Mouse (Mus musculus): ENCODE data around the gene Oas1d. TPM values are rescaled to one million over a fixed set of nuclear protein-coding genes. Genes with fewer than 3 reads are reported as not detected.

Oas1d gene
- polyA plus RNA-seq, 1 experiment from 2014 or later: 0.25 TPM

DNA sequence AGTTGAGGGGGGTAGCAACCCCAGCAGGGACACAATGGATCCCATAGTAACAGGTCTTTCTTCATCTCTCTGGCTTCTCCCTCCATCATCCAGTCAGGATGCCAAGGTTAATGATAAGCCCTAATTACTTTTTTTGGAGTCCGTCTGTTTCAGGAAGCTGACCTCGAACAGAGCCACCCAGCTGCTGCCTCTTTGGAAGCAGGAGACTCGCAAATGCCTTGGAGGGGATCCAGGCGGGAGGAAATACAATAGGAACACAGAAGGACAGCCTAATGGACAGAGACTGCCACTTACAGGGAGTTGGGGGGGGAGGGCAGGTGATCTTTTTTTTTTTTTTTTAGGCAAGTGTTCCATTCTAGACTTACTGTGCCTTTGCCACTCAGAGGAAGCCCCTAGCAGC is 55.4 kb downstream of the Oas1d start:
- no peak for ATAC-seq
- 33% methylated on average over 4 of the region's 4 CpGs for WGBS
- Histone ChIP-seq H3K9me3 (ENCODE audit: control insufficient read depth) (no peaks in the 10 kb centered on the region), H3K36me3 (ENCODE audit: control insufficient read depth, insufficient read depth) (no peaks in the 10 kb centered on the region), H3K4me2 (replicated peaks; ENCODE audit: low read depth) (no peak overlapping the region), H3K4me3 (ENCODE audit: low read depth, low read length) (no peak overlapping the region), H3K4me1 (replicated peaks; ENCODE audit: control insufficient read depth, insufficient read depth, low read length) (no peaks in the 10 kb centered on the region), H3K9ac (ENCODE audit: low read depth, low read length) (no peak overlapping the region), H3K27ac (ENCODE audit: low read depth, low read length) (no peak overlapping the region), H3K27me3 (replicated peaks; ENCODE audit: control insufficient read depth, insufficient read depth, low read length) (no peaks in the 10 kb centered on the region)
- no peak for TF ChIP-seq CTCF (IDR thresholded peaks at IDR 0.05; ENCODE audit: low read depth)

Other genes starting within 250 kb of the Oas1d start
- 2.3 and 2.5 TPM in 2 replicates for gene Dtx1, start 202.6 kb upstream of the Oas1d start, polyA plus RNA-seq (2015; fragmentation: Nextera tagmentation; extraction: Ambion mirVana)
- 0.23 and 0.41 TPM in 2 replicates for gene Oas2, start 164.7 kb upstream of the Oas1d start, polyA plus RNA-seq (2015; fragmentation: Nextera tagmentation; extraction: Ambion mirVana)
- gene Oas3, start 136.9 kb upstream of the Oas1d start, polyA plus RNA-seq (2015; fragmentation: Nextera tagmentation; extraction: Ambion mirVana): 0.66 and 0.78 TPM in 2 replicates
- gene Oas1e, start 119.0 kb upstream of the Oas1d start, polyA plus RNA-seq (2015; fragmentation: Nextera tagmentation; extraction: Ambion mirVana): 0.10 TPM in 1 of 2 replicates, not detected in the other
- gene Oas1c, start 102.0 kb upstream of the Oas1d start, polyA plus RNA-seq (2015; fragmentation: Nextera tagmentation; extraction: Ambion mirVana): 1.0 and 1.2 TPM in 2 replicates
- gene Oas1f, start 67.2 kb upstream of the Oas1d start, polyA plus RNA-seq (2015; fragmentation: Nextera tagmentation; extraction: Ambion mirVana): not detected in 2 replicates
- gene Oas1h, start 53.1 kb upstream of the Oas1d start, polyA plus RNA-seq (2015; fragmentation: Nextera tagmentation; extraction: Ambion mirVana): not detected in 2 replicates
- gene Oas1g, start 26.9 kb upstream of the Oas1d start, polyA plus RNA-seq (2015; fragmentation: Nextera tagmentation; extraction: Ambion mirVana): 30.9 and 31.8 TPM in 2 replicates
- gene Oas1a, start 7.0 kb upstream of the Oas1d start, polyA plus RNA-seq (2015; fragmentation: Nextera tagmentation; extraction: Ambion mirVana): 65.4 and 65.6 TPM in 2 replicates
- 0.48 and 0.77 TPM in 2 replicates for gene Rph3a, start 95.6 kb downstream of the Oas1d start, polyA plus RNA-seq (2015; fragmentation: Nextera tagmentation; extraction: Ambion mirVana)

Measured in intestine, postnatal 0 days (tissue).